Mouse (Mus musculus): ENCODE results near the gene Senp6.

GRCm38 (mm10) chr9:80180771-80181170 is 114.1 kb downstream of the Senp6 start:
- TF ChIP-seq CTCF (IDR thresholded peaks at IDR 0.05; ENCODE audit: borderline replicate concordance, insufficient read depth, low read length) = no peak
- TF ChIP-seq POLR2A (IDR thresholded peaks at IDR 0.05; ENCODE audit: low read depth, low read length) = no peak

All from embryonic fibroblast, embryonic 13.5 days (primary cell).